Mouse (Mus musculus) MN1 (cell line): ENCODE measurements around the gene Mpst.

ENCODE experiments used
- DNase-seq: peaks from one replicate; pipeline ENCODE4 v3.0.0-alpha.2; 2016; ENCODE audit warnings: low spot score

The Mpst gene

DNA sequence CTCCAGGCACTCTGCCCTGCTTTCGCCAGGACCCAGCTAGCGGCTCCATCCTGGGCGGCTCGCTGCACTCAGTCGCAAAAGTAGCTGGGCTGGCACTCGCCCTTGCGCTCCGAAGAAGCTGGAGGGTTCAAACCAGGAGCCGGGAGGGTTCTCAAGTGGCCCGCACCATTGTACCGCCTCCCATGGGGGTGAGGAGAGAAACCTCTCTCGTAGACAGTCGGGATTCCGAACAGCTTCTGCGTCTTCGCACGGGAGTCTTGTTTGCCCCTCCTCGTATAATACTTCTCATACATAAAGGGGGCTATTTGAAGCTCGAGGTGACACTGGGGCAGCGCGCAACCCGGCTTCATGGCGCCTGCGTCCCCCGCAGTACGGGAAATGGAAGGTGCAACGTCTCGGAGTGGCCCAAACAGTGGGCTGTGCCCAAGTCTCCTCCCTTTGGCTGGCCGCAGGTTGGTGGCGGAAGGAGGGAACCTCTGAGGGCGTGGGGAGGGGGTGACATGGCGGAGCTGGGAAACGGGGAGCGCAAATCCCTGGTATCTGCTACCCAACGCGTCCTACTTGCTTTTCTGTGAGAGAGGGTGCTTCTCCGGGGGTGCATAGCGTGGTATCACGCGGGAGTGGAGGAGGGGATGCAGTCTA is at the start of gene Mpst:
Gene Mpst (plus strand): TSS at position 124 of the 642 bp plus-strand sequence.
- peak; percentile 94 for DNase-seq

GRCm38 (mm10) chr15:78365916-78366315 is 40.3 kb upstream of the Mpst start:
- no peak for DNase-seq

DNA sequence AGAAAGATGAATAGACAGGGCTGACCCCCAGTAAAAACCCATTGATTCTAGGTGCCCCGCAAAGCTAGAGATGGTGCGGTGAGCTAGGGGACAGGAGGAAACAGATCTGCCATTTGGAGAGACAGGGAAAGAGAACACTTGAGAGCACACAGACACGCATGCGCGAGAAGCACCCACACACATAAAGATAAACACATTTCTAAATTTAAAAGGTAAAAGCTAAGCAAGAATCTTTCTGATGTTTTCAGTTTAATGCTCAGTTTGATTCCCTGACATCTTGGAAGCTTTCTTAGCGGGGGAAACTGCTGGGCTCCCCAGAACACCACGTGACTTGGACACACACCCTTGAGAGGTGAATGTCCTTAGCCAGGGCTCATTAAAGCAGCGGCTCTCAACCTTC is 39.3 kb upstream of the Mpst start:
- no peak for DNase-seq

- no peak for DNase-seq
These were observed 38.4 kb upstream of the Mpst start for GRCm38 (mm10) chr15:78367811-78368210.

- DNase-seq, result peak; percentile 25
These were observed 37.3 kb upstream of the Mpst start for GRCm38 (mm10) chr15:78368926-78369346.

GRCm38 (mm10) chr15:78369641-78370040 is 36.6 kb upstream of the Mpst start:
- DNase-seq, result no peak

DNA sequence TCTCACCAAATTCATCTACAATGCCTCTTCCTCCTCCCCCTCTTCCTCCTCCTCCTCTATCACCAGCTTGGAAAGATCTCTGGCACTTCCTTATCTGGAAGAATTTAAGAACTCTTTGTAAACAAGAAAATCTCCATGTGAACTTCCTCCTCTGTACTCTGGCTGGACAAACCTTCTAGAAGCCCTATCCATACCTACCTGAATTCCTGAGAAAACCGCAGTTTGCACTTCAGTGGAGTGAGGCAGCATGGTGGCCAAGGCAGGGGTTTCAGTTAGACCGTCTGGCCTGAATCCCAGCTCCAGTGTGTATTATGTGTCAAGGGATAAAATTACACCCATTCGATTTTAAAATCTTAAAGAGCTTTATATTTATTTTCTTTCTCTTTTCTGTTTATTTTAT is 33.4 kb upstream of the Mpst start:
- no peak for DNase-seq

DNA sequence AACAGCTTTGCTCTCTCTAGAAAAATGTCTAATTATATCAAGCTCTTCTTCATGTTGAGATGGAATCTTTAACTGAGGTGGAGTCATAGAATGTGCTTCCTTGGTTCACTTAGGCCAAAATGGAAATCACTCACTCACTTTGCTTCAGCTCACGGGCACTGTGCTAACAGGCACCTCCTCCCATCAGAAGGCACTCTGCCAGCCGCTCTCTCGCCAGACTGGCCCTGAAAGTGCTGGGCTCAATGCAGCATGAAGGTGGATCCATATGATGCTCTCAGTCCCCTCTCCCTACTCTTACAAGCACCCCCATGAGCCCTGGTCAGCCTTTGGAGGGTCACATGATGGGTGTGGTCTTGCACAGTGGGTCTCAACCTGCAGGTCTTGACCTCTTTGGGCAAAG is 32.0 kb upstream of the Mpst start:
- no peak for DNase-seq

GRCm38 (mm10) chr15:78377859-78378258 is 28.4 kb upstream of the Mpst start:
- peak; percentile 23 for DNase-seq

DNA sequence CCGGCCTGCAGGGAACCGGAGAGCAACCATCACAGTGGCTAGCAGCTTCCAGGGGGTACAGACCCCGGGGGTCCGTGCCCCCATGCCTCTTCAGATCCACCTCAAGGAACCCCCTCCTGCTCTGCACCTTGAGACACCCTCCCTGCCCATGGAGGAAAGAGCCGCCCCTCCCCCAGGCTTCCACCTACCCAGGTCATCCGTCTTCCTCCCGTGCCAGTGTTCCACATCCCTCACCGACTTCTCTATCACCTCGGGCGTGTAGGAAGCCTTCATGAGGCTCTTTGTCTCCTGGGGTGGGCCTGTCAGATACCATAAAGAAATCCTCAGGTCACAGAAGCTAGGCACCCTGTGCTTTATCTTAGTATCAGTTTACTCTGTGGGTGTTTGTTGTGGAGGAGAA is 27.7 kb upstream of the Mpst start:
- DNase-seq, result no peak

DNA sequence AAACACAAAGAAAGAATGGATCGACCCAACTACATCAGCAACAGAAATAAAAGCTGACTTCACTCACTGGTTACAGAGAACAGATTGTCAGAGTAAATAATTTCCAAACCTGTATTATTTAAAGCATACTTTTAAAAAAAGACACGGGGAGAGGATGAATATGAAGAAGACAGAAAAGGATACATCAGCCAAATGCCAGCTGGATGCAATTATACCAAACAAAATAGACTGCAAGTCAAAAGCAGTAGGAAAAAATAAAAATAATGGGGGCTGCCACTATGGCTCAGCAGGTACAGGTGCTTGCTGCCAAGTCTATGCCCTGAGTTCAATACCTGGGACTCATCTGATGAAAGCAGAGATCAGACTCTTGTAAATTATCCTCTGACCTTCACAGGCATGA is 26.0 kb upstream of the Mpst start:
- DNase-seq, result no peak

DNA sequence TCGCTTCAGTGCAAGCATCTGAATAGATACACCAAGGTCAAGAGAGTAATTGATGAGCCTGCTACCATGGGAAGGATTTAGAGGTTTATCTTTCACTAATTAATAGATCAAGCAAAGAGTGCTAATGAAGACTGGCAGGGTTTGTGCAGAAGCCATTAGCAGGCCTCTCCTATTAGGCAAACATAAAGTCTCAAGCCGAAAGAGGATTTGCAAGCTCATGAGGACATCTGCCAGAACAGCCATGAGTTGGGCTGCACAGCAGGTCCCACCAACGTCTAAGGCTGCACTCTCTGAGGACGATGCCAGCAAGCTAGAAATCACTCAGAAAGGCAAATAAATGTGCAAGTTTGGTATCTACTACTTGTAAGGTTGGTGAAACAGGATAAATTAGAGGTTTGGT is 25.5 kb upstream of the Mpst start:
- DNase-seq, result no peak

GRCm38 (mm10) chr15:78382115-78382514 is 24.1 kb upstream of the Mpst start:
- no peak for DNase-seq

- no peak for DNase-seq
These were observed 22.6 kb upstream of the Mpst start for GRCm38 (mm10) chr15:78383450-78384219.

- DNase-seq, result no peak
These were observed 21.7 kb upstream of the Mpst start for GRCm38 (mm10) chr15:78384220-78385116.

DNA sequence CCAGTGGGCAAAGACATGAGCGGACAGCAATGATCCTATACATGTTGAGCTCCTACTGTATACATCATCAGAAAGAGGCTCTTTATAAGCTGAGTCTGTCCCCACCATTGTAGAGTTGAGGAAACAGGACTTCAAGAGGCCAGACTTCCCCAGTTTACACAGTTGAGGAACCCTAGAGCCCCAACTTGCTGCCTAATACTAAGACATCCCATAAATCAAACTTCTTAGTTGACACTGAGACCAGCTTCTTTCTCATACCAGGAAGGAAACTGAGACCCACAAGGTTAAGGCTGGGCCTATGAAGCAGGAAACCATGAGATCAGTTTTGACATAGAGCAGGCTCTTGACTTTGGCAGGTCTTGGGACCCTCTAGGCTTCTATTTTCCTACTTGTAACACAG is 20.7 kb upstream of the Mpst start:
- no peak for DNase-seq

DNA sequence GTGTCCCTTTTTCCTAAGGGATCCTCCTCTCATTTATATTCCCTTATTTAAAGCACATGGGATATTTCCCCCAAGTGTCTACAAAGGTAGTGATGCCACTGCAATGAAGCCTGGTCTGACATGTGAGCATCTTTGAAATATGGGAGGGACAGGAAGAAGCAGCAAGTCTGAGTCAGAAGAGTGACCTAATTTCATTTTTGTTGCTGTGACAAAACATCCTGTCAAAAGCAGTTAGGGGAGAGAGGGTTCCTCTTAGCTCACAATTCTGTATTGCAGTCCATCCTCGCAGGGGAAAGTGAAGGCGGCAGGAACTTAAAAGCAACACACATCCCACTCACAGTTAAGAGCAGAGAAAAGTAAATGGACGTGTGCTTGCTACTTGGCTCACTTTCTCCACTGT is 15.4 kb upstream of the Mpst start:
- DNase-seq, result no peak

DNA sequence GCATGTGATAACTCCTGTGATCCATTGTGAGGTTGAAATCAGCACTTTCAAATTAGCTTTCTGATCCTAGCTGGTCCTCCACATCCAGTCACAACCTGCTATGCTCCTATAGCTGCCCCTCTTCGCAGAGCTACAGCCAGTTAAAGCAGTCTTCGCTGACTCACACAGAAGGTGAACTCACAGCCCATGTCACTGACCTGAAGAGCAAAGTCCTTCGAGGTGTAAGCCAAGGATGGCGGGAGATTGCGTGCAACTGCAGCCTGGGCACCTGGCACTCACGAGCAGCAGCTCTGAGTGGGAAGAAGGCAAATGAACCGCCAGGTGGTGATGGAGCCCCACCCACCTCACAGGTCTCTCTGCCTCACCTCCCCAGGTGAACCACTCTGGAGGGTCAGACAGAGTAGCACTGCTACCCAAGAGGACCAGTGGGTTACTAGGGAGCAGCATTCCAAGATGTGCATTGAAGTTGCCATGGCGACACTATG is 10.7 kb upstream of the Mpst start, which contains the start of gene Tex33:
Gene Tex33 (minus strand): TSS at position 435 of the 485 bp plus-strand sequence.
- DNase-seq, result no peak

DNA sequence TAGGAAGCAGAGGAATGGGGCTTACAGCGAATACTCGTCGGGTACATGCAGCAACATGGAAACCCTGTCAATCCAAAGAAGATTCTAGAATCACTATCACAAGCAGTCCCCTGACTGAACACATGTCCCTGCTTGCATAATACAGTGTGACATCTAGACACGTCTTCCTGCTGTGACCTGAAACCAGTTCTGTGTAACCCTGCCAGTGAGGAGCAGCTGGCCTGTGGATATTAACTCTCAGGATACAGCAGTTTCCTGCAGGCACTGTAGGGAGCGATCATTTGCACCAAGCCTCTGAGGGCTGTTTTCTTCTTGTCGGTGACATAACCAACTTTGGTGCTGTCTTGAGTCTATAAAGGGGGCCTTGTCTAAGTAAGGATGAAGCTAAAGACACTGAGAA is 4.9 kb upstream of the Mpst start:
- no peak for DNase-seq

DNA sequence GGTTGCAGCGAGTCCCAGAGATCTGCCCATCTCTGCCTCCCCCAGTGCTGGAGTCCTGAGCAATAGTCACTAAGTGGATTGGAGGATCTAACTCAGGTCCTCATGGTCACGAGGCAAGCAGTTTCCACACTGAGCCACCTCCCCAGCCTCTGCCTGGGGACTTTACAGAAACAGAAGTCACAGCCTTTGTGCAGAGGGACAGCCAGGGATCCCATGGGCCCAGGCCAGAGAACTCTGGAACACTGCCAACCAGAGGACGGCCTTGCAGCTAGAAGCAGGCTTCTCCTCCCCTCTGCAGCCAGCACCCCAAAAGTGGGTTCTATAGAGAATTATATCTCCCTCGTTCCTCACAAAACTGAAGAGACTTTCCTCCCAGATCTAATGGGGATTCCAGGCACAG is 4.3 kb upstream of the Mpst start:
- DNase-seq, result no peak

GRCm38 (mm10) chr15:78402423-78402822 is 3.8 kb upstream of the Mpst start:
- DNase-seq, result no peak

- DNase-seq, result no peak
These were observed 2.9 kb upstream of the Mpst start for GRCm38 (mm10) chr15:78403301-78403741.
